In the genomic region with DNA sequence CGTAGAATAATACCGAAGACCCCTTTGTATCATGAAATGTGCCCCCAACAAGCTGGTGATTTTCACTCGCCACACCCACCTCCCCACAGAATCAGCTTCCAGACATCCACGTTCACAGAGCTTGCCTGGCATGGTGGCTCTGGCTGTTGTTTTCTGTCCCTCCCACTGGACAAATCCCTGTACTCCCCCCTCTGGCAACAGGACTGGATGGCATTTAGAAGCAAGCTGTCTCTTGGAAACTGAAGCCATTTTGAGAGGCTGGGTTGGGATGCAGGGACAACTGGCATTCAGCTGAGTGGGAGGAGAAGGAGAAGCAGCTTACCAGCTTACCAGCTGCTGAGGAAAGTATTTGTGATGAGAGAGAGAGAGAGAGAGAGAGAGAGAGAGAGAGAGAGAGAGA, we compare ENCODE assay signal across 17 mouse cellular contexts.
DNase-seq lines count a peak whose midpoint lies in the region; ATAC-seq and TF ChIP-seq lines count a peak whose summit lies in the region.
"Had no signal": no experiment of that assay in that cellular context is flagged by ENCODE, and none has a peak within 500 bp of the region (broad histone marks: within the 10 kb centered on the region; RNA-seq: fewer than 3 reads in every experiment).

No protein-coding gene starts in this region.

- DNase-seq in hindbrain, postnatal 0 days (ENCODE audit: low spot score), result peak; percentile 45
- no peak for DNase-seq in hindbrain, embryonic 14.5 days (ENCODE audit: low spot score)
- DNase-seq in layer of hippocampus, adult 18-20 months (ENCODE audit: low spot score in 2 of 2), result peak; percentile 64 to 65
- DNase-seq in left cerebral cortex, adult 18-20 months (ENCODE audit: low spot score in 2 of 2), result peak; percentile 25 to 46
- peak; percentile 17 for DNase-seq in right cerebral cortex, postnatal 14 days
- no peak for DNase-seq in liver, postnatal 0 days
- DNase-seq in adipocyte (ENCODE audit: low spot score), result no peak
- DNase-seq: adrenal gland, postnatal 10 days; gastrocnemius, postnatal 14 days; kidney, adult 2 months; liver, embryonic 13.5 days had no signal

- H3K4me1 ChIP-seq in hindbrain, postnatal 0 days (ENCODE audit: insufficient read depth, low read length), result no peaks in the 10 kb centered on the region
- H3K4me1 ChIP-seq in hindbrain, embryonic 14.5 days (replicated peaks; ENCODE audit: control insufficient read depth, insufficient read depth, low read length), result 0 out of 2 replicates have a peak, but pooled peaks cover 4% of the 10 kb centered on the region
- H3K4me1 ChIP-seq in liver, postnatal 0 days (ENCODE audit: insufficient read depth), result no peaks in the 10 kb centered on the region
- H3K4me1 ChIP-seq: limb, embryonic 10.5 days; liver, embryonic 13.5 days had no signal

- H3K4me3 ChIP-seq in hindbrain, postnatal 0 days (ENCODE audit: low read length), result no peak overlapping the region
- H3K4me3 ChIP-seq in hindbrain, embryonic 14.5 days (replicated peaks; ENCODE audit: low read length), result no peak overlapping the region
- H3K4me3 ChIP-seq in liver, postnatal 0 days (ENCODE audit: low read depth, low read length), result no peak overlapping the region
- H3K4me3 ChIP-seq: forebrain, embryonic 13.5 days; heart, embryonic 13.5 days; limb, embryonic 10.5 days; liver, embryonic 13.5 days had no signal

- no peak overlapping the region for H3K27ac ChIP-seq in hindbrain, postnatal 0 days
- H3K27ac ChIP-seq in hindbrain, embryonic 14.5 days, result no peak overlapping the region
- no peak overlapping the region for H3K27ac ChIP-seq in liver, postnatal 0 days (ENCODE audit: low read depth)
- H3K27ac ChIP-seq: forebrain, embryonic 13.5 days; heart, embryonic 13.5 days; limb, embryonic 10.5 days; liver, embryonic 13.5 days had no signal

- WGBS in hindbrain, postnatal 0 days, result 69% methylated on average over 4 of the region's 4 CpGs
- 76% methylated on average over 4 of the region's 4 CpGs for WGBS in hindbrain, embryonic 14.5 days
- 81% methylated on average over 4 of the region's 4 CpGs for WGBS in liver, postnatal 0 days (ENCODE audit: insufficient replicate concordance)

- H3K27me3 ChIP-seq in hindbrain, postnatal 0 days (ENCODE audit: insufficient read depth, low read length), result no peaks in the 10 kb centered on the region
- H3K27me3 ChIP-seq in hindbrain, embryonic 14.5 days (ENCODE audit: control insufficient read depth, insufficient read depth, low read length), result no peaks in the 10 kb centered on the region
- H3K27me3 ChIP-seq in liver, postnatal 0 days (ENCODE audit: insufficient read depth, low read length), result no peaks in the 10 kb centered on the region
- H3K27me3 ChIP-seq: forebrain, embryonic 13.5 days; heart, embryonic 13.5 days; liver, embryonic 13.5 days had no signal

- no peaks in the 10 kb centered on the region for H3K9me3 ChIP-seq in hindbrain, postnatal 0 days (ENCODE audit: low read length)
- no peaks in the 10 kb centered on the region for H3K9me3 ChIP-seq in hindbrain, embryonic 14.5 days (ENCODE audit: control insufficient read depth, low read length)
- no peaks in the 10 kb centered on the region for H3K9me3 ChIP-seq in liver, postnatal 0 days (ENCODE audit: low read length)
- H3K9me3 ChIP-seq: forebrain, embryonic 13.5 days; heart, embryonic 13.5 days; limb, embryonic 10.5 days; liver, embryonic 13.5 days had no signal

- ATAC-seq in hindbrain, postnatal 0 days, result no peak
- no peak for ATAC-seq in hindbrain, embryonic 14.5 days (ENCODE audit: low FRiP score)
- no peak for ATAC-seq in megakaryocyte-erythroid progenitor cell, adult 5-6 weeks (replicated peaks; ENCODE audit: low FRiP score, low TSS enrichment, poor library complexity, severe bottlenecking)
- no peak for ATAC-seq in liver, postnatal 0 days
- ATAC-seq: forebrain, embryonic 13.5 days had no signal

- 0 out of 2 replicates have a peak, but pooled peaks have one; percentile 15 for TF ChIP-seq CTCF in hindbrain, postnatal 0 days (IDR thresholded peaks at IDR 0.05; ENCODE audit: low read depth)
- no peak for TF ChIP-seq CTCF in liver, postnatal 0 days (IDR thresholded peaks at IDR 0.05; ENCODE audit: low read depth)

- no peaks in the 10 kb centered on the region for H3K36me3 ChIP-seq in hindbrain, postnatal 0 days (ENCODE audit: insufficient read depth, low read length)
- no peaks in the 10 kb centered on the region for H3K36me3 ChIP-seq in hindbrain, embryonic 14.5 days (replicated peaks; ENCODE audit: control insufficient read depth, insufficient read depth)
- H3K36me3 ChIP-seq in liver, postnatal 0 days (replicated peaks; ENCODE audit: insufficient read depth, low read length), result no peaks in the 10 kb centered on the region
- H3K36me3 ChIP-seq: G1E; heart, embryonic 13.5 days; limb, embryonic 10.5 days; liver, embryonic 13.5 days had no signal

- no peak for TF ChIP-seq EP300 in liver, postnatal 0 days (IDR thresholded peaks at IDR 0.05; ENCODE audit: low read depth)

- H3K9ac ChIP-seq in hindbrain, postnatal 0 days (replicated peaks; ENCODE audit: low read length), result no peak overlapping the region
- H3K9ac ChIP-seq in hindbrain, embryonic 14.5 days, result no peak overlapping the region
- no peak overlapping the region for H3K9ac ChIP-seq in liver, postnatal 0 days (replicated peaks)
- H3K9ac ChIP-seq: forebrain, embryonic 13.5 days; heart, embryonic 13.5 days; liver, embryonic 13.5 days had no signal

- no peak overlapping the region for H3K4me2 ChIP-seq in hindbrain, postnatal 0 days (ENCODE audit: low read depth, low read length)
- no peak overlapping the region for H3K4me2 ChIP-seq in hindbrain, embryonic 14.5 days (replicated peaks)
- no peak overlapping the region for H3K4me2 ChIP-seq in liver, postnatal 0 days (ENCODE audit: low read depth, low read length)
- H3K4me2 ChIP-seq: forebrain, embryonic 13.5 days; heart, embryonic 13.5 days; liver, embryonic 13.5 days; midbrain, embryonic 11.5 days had no signal

Comparison
In these comparisons a context has a peak if more than half of its experiments do, and no peak if none do; other contexts are left out.
1. DNase-seq: peak in hindbrain, postnatal 0 days (single experiment), layer of hippocampus, adult 18-20 months (2 of 2), left cerebral cortex, adult 18-20 months (2 of 2) and right cerebral cortex, postnatal 14 days (single experiment); none in hindbrain, embryonic 14.5 days (single experiment), liver, postnatal 0 days (single experiment) and adipocyte (single experiment).